Mouse (Mus musculus): ENCODE measurements at regions not wholly inside any gene's neighbourhood (a gene's known extent, or its start where the extent isn't known, plus 50 kb on each side); places are given as distances from the start of the nearest gene placed in this dataset.

DNA sequence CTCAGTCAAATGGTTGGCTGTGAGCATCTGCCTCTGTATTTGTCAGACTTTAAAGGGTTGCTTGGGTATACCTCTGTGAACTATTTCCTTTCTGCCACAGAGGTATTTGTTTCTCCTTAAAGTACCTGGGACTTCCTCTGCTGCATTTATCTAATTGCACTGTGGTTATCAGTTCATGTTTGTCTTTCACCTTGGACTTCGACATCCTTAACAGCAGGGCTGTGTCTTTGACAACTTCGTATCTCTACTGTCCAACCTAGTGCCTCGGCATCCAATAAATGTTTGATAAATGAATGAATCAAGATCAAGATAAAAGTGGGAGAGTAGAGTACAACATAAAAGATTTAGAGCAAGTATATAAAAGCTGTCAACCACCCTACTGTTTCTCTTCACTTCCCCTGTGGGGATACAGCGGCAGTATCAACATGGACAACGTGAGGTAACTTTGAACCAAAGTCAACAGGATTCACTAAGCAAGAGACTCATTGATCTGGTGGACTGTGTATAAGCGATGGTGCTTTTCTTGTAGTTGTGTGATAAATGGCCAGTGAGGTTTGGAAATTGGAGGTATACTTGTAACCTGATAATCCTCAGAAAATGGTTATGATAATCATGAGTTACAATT, 199.9 kb upstream of the Cxxc4 start:
- TF ChIP-seq CTCF (conservative IDR thresholded peaks at IDR 0.05; ENCODE audit: low read length) (no peak), POU5F1 (IDR thresholded peaks at IDR 0.05; ENCODE audit: borderline replicate concordance, low read length) (no peak), NANOG (IDR thresholded peaks at IDR 0.05; ENCODE audit: borderline replicate concordance, low read length) (no peak)

All from E14TG2a.4 (cell line).